Mouse (Mus musculus) heart, adult 2 months (tissue): ENCODE data around the gene Rab3d.

Experiments
- CTCF ChIP-seq: fragments of 200-600 bp; IDR thresholded peaks from 2 replicates; pipeline ENCODE4 v1.8.1; 2022; ENCODE audit warnings: antibody characterized with exemption, mild to moderate bottlenecking, moderate library complexity
- EP300 ChIP-seq: fragments of 200-500 bp; IDR thresholded peaks from 2 replicates; pipeline ENCODE4 v1.6.1; 2011; ENCODE audit warnings: low read depth, low read length, control low read depth; ENCODE audit not compliant: insufficient read depth
- POLR2A ChIP-seq: fragments of 200-500 bp; IDR thresholded peaks from 2 replicates; pipeline ENCODE4 v1.6.1; 2011; ENCODE audit warnings: mild to moderate bottlenecking, low read depth, low read length, control low read depth; ENCODE audit not compliant: insufficient read depth

DNA sequence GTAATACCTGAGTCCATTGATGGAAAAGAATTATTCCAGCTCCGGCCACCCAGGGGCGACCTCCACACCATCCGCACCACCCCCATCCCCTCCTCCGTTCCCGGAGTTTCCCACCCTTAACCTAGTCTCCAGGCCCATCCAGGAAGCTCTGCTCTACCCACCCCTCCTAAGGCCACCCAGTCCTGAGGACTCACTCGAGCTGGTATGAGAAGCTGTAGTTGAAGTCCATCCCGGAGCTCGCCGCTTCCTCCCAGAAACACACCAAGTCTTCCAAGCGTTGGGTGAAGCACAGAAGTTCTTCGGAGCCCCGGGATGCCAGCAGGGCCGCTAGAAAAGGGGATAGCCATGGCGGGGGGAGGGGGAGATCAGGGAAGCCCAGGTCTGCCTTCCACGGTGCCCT, 44.0 kb upstream of the Rab3d start:
- TF ChIP-seq CTCF (no peak), EP300 (no peak), POLR2A (no peak)
